Mouse (Mus musculus): Measurements from ENCODE around the gene Cbln3. TPM values are rescaled to one million over a fixed set of nuclear protein-coding genes. Genes with fewer than 3 reads are reported as not detected.

Cbln3 gene
- polyA plus RNA-seq, 1 experiment: 0.04 TPM

GRCm38 (mm10) chr14:55830331-55830730 is 53.9 kb downstream of the Cbln3 start:
- peaks cover 5% of the 10 kb centered on the region; the same call in 1 of the 2 replicates for H3K27me3 ChIP-seq (ENCODE audit: control insufficient read depth, insufficient read depth, low read length)
- no peak for TF ChIP-seq CTCF (IDR thresholded peaks at IDR 0.05; ENCODE audit: borderline replicate concordance, control insufficient read depth, extremely low read depth, insufficient read depth, low read length, poor library complexity)
- TF ChIP-seq POLR2A (IDR thresholded peaks at IDR 0.05; ENCODE audit: control insufficient read depth, extremely low read depth, insufficient read depth, low read length, poor library complexity): no peak
- DNase-seq: no peak
- H3K36me3 ChIP-seq (ENCODE audit: control insufficient read depth, insufficient read depth, low read length): no peaks in the 10 kb centered on the region
- WGBS: 49% methylated on average over 4 of the region's 4 CpGs
- no peak overlapping the region for H3K27ac ChIP-seq (ENCODE audit: control insufficient read depth, insufficient read depth, low read length)
- H3K4me3 ChIP-seq (ENCODE audit: control insufficient read depth, insufficient read depth, low read length): no peak overlapping the region
- H3K4me1 ChIP-seq (replicated peaks; ENCODE audit: control insufficient read depth, insufficient read depth, low read length): no peaks in the 10 kb centered on the region

GRCm38 (mm10) chr14:55829854-55830253 is 54.3 kb downstream of the Cbln3 start:
- H3K4me3 ChIP-seq (ENCODE audit: control insufficient read depth, insufficient read depth, low read length): no peak overlapping the region
- 95% methylated on average over 16 of the region's 16 CpGs for WGBS
- peaks cover 10% of the 10 kb centered on the region for H3K27me3 ChIP-seq (ENCODE audit: control insufficient read depth, insufficient read depth, low read length)
- no peak overlapping the region for H3K27ac ChIP-seq (ENCODE audit: control insufficient read depth, insufficient read depth, low read length)
- DNase-seq: no peak
- H3K36me3 ChIP-seq (ENCODE audit: control insufficient read depth, insufficient read depth, low read length): no peaks in the 10 kb centered on the region
- TF ChIP-seq CTCF (IDR thresholded peaks at IDR 0.05; ENCODE audit: borderline replicate concordance, control insufficient read depth, extremely low read depth, insufficient read depth, low read length, poor library complexity): no peak
- TF ChIP-seq POLR2A (IDR thresholded peaks at IDR 0.05; ENCODE audit: control insufficient read depth, extremely low read depth, insufficient read depth, low read length, poor library complexity): no peak
- no peaks in the 10 kb centered on the region for H3K4me1 ChIP-seq (replicated peaks; ENCODE audit: control insufficient read depth, insufficient read depth, low read length)

Other genes starting within 250 kb of the Cbln3 start
- 68.1 and 71.6 TPM in 2 replicates for gene Ipo4, start 248.4 kb downstream of the Cbln3 start, polyA plus RNA-seq (2012; rRNA removed)
- 10.2 and 10.9 TPM in 2 replicates for gene Gm49378, start 246.5 kb downstream of the Cbln3 start, polyA plus RNA-seq (2012; rRNA removed)
- gene Tm9sf1, start 240.6 kb downstream of the Cbln3 start, polyA plus RNA-seq (2012; rRNA removed): 98.1 and 102 TPM in 2 replicates
- 2.2 and 2.6 TPM in 2 replicates for gene Tssk4, start 234.2 kb downstream of the Cbln3 start, polyA plus RNA-seq (2012; rRNA removed)
- 34.7 and 45.8 TPM in 2 replicates for gene Mdp1, start 223.9 kb downstream of the Cbln3 start, polyA plus RNA-seq (2012; rRNA removed)
- 27.8 and 40.9 TPM in 2 replicates for gene Gmpr2, start 212.5 kb downstream of the Cbln3 start, polyA plus RNA-seq (2012; rRNA removed)
- 292 and 416 TPM in 2 replicates for gene Nedd8, start 212.3 kb downstream of the Cbln3 start, polyA plus RNA-seq (2012; rRNA removed)
- gene Tinf2, start 202.6 kb downstream of the Cbln3 start, polyA plus RNA-seq (2012; rRNA removed): 51.5 and 51.9 TPM in 2 replicates
- 7.2 and 8.2 TPM in 2 replicates for gene Tgm1, start 170.5 kb downstream of the Cbln3 start, polyA plus RNA-seq (2012; rRNA removed)
- 80.5 and 84.9 TPM in 2 replicates for gene Rabggta, start 162.1 kb downstream of the Cbln3 start, polyA plus RNA-seq (2012; rRNA removed)
- 78.9 and 93.5 TPM in 2 replicates for gene Dhrs1, start 138.7 kb downstream of the Cbln3 start, polyA plus RNA-seq (2012; rRNA removed)
- gene Nop9, start 138.7 kb downstream of the Cbln3 start, polyA plus RNA-seq (2012; rRNA removed): 41.5 and 43.6 TPM in 2 replicates
- gene Cideb, start 125.9 kb downstream of the Cbln3 start, polyA plus RNA-seq (2012; rRNA removed): 1.8 and 2.7 TPM in 2 replicates
- 1.7 and 1.8 TPM in 2 replicates for gene Ltb4r2, start 123.0 kb downstream of the Cbln3 start, polyA plus RNA-seq (2012; rRNA removed)
- 2.6 and 2.8 TPM in 2 replicates for gene Ltb4r1, start 118.4 kb downstream of the Cbln3 start, polyA plus RNA-seq (2012; rRNA removed)
- gene Adcy4, start 100.3 kb downstream of the Cbln3 start, polyA plus RNA-seq (2012; rRNA removed): 7.4 and 11.2 TPM in 2 replicates
- gene Ripk3, start 95.5 kb downstream of the Cbln3 start, polyA plus RNA-seq (2012; rRNA removed): 66.8 and 84.4 TPM in 2 replicates
- 2.3 and 2.7 TPM in 2 replicates for gene Nfatc4, start 61.2 kb downstream of the Cbln3 start, polyA plus RNA-seq (2012; rRNA removed)
- gene Nynrin, start 30.4 kb downstream of the Cbln3 start, polyA plus RNA-seq (2012; rRNA removed): 2.0 and 2.1 TPM in 2 replicates
- gene Khnyn, start 555 bp upstream of the Cbln3 start, polyA plus RNA-seq (2012; rRNA removed): 33.7 and 35.5 TPM in 2 replicates
- 50.2 and 54.8 TPM in 2 replicates for gene Sdr39u1, start 15.9 kb upstream of the Cbln3 start, polyA plus RNA-seq (2012; rRNA removed)
- 1.7 and 2.0 TPM in 2 replicates for gene Cma1, start 60.3 kb upstream of the Cbln3 start, polyA plus RNA-seq (2012; rRNA removed)
- 0.28 TPM in 1 of 2 replicates, not detected in the other for gene Cma2, start 66.6 kb upstream of the Cbln3 start, polyA plus RNA-seq (2012; rRNA removed)
- gene Mcpt1, start 133.6 kb upstream of the Cbln3 start, polyA plus RNA-seq (2012; rRNA removed): 0.66 and 0.77 TPM in 2 replicates
- gene Mcpt9, start 146.1 kb upstream of the Cbln3 start, polyA plus RNA-seq (2012; rRNA removed): not detected in 2 replicates
- 0.24 and 0.43 TPM in 2 replicates for gene Mcpt2, start 157.6 kb upstream of the Cbln3 start, polyA plus RNA-seq (2012; rRNA removed)
- gene Mcpt4, start 177.9 kb upstream of the Cbln3 start, polyA plus RNA-seq (2012; rRNA removed): 1.9 and 2.9 TPM in 2 replicates
- 0.20 TPM in 1 of 2 replicates, not detected in the other for gene Mcpt8, start 200.9 kb upstream of the Cbln3 start, polyA plus RNA-seq (2012; rRNA removed)
- gene Ctsg, start 218.2 kb upstream of the Cbln3 start, polyA plus RNA-seq (2012; rRNA removed): 0.09 and 0.74 TPM in 2 replicates
- gene Gzme, start 236.2 kb upstream of the Cbln3 start, polyA plus RNA-seq (2012; rRNA removed): not detected in 2 replicates
- gene Gzmd, start 248.2 kb upstream of the Cbln3 start, polyA plus RNA-seq (2012; rRNA removed): not detected in 2 replicates